Mouse (Mus musculus) midbrain, embryonic 12.5 days (tissue): ENCODE measurements around the gene Col8a2. TPM values are rescaled to one million over a fixed set of nuclear protein-coding genes. Genes with fewer than 3 reads are reported as not detected.

Experiments used
- ATAC-seq: fragments of 200-750 bp; cut with Nextera tagmentation; 2 replicates; pipeline ENCODE4 v1.8.0; 2017; ENCODE audit warnings: low read depth, moderate TSS enrichment, moderate library complexity; ENCODE audit not compliant: low FRiP score
- H3K27ac ChIP-seq: fragments of 300-500 bp; sonication (generic); replicated peaks from 2 replicates; pipeline ENCODE4 v1.5.1; 2016; ENCODE audit warnings: mild to moderate bottlenecking
- H3K27me3 ChIP-seq: fragments of 300-500 bp; sonication (generic); 2 replicates; pipeline ENCODE4 v1.6.1; 2016; ENCODE audit warnings: mild to moderate bottlenecking
- H3K36me3 ChIP-seq: fragments of 300-500 bp; sonication (generic); 2 replicates; pipeline ENCODE4 v1.6.1; 2016
- H3K4me1 ChIP-seq: fragments of 300-500 bp; sonication (generic); 2 replicates; pipeline ENCODE4 v1.6.1; 2016
- H3K4me2 ChIP-seq: fragments of 300-500 bp; sonication (generic); replicated peaks from 2 replicates; pipeline ENCODE4 v1.6.1; 2016; ENCODE audit warnings: mild to moderate bottlenecking, moderate library complexity
- H3K4me3 ChIP-seq: fragments of 300-500 bp; sonication (generic); 2 replicates; pipeline ENCODE4 v1.5.1; 2016; ENCODE audit warnings: mild to moderate bottlenecking
- H3K9ac ChIP-seq: fragments of 300-500 bp; sonication (generic); replicated peaks from 2 replicates; pipeline ENCODE4 v1.6.1; 2016; ENCODE audit warnings: mild to moderate bottlenecking, moderate library complexity
- H3K9me3 ChIP-seq: fragments of 300-500 bp; sonication (generic); 2 replicates; pipeline ENCODE4 v1.6.1; 2016; ENCODE audit warnings: mild to moderate bottlenecking
- WGBS: fragments of 180-500 bp; shearing (Covaris S2); methylation state at CpG from one replicate; pipeline ENCODE4 v1.1.7; 2016; 5-methylcytosine and 5-hydroxymethylcytosine counted together
- polyA plus RNA-seq: library from polyadenylated mRNA; unstranded; fragments of >200 nt; fragmentation: Nextera tagmentation; extraction: Ambion mirVana; gene quantifications from 2 replicates; pipeline ENCODE4 v1.2.1, GENCODE M21; 2016

The Col8a2 gene
- polyA plus RNA-seq, 1 experiment from 2014 or later, result 41.3 TPM

- peaks cover 71% of the 10 kb centered on the region for H3K27me3 ChIP-seq
- no peak overlapping the region for H3K4me2 ChIP-seq
- no peaks in the 10 kb centered on the region for H3K36me3 ChIP-seq
- 0 out of 2 replicates have a peak overlapping the region, but pooled peaks have one; percentile 7 for H3K4me3 ChIP-seq
- H3K9ac ChIP-seq, result no peak overlapping the region
- H3K9me3 ChIP-seq, result no peaks in the 10 kb centered on the region
- H3K27ac ChIP-seq, result no peak overlapping the region
- peaks cover 6% of the 10 kb centered on the region; the same call in 1 of the 2 replicates for H3K4me1 ChIP-seq
- WGBS, result 48% methylated on average over 17 of the region's 17 CpGs
- ATAC-seq, result no peak
These were observed 1.6 kb downstream of the Col8a2 start for GRCm38 (mm10) chr4:126288085-126288666.

- no peaks in the 10 kb centered on the region for H3K36me3 ChIP-seq
- H3K4me2 ChIP-seq, result no peak overlapping the region
- no peak overlapping the region for H3K9ac ChIP-seq
- no peaks in the 10 kb centered on the region for H3K9me3 ChIP-seq
- no peak overlapping the region for H3K27ac ChIP-seq
- ATAC-seq, result no peak
- H3K4me1 ChIP-seq, result peaks cover 6% of the 10 kb centered on the region; the same call in 1 of the 2 replicates
- H3K27me3 ChIP-seq, result peaks cover 64% of the 10 kb centered on the region
- H3K4me3 ChIP-seq, result no peak overlapping the region
- WGBS, result 84% methylated on average over 8 of the region's 8 CpGs
These were observed 3.7 kb downstream of the Col8a2 start for GRCm38 (mm10) chr4:126290314-126290713.

GRCm38 (mm10) chr4:126291196-126291595 lies 4.6 kb downstream of the Col8a2 start:
- ATAC-seq, result no peak
- Histone ChIP-seq H3K4me2 (no peak overlapping the region), H3K4me1 (peaks cover 7% of the 10 kb centered on the region), H3K36me3 (no peaks in the 10 kb centered on the region), H3K9me3 (no peaks in the 10 kb centered on the region), H3K9ac (no peak overlapping the region), H3K4me3 (no peak overlapping the region), H3K27ac (no peak overlapping the region), H3K27me3 (peaks cover 66% of the 10 kb centered on the region)
- 21% methylated on average over 13 of the region's 13 CpGs for WGBS

GRCm38 (mm10) chr4:126295152-126295551 lies 8.6 kb downstream of the Col8a2 start:
- no peak overlapping the region for H3K4me3 ChIP-seq
- H3K27ac ChIP-seq, result no peak overlapping the region
- peaks cover 13% of the 10 kb centered on the region for H3K4me1 ChIP-seq
- H3K4me2 ChIP-seq, result no peak overlapping the region
- peaks cover 66% of the 10 kb centered on the region for H3K27me3 ChIP-seq
- WGBS, result 74% methylated on average over 6 of the region's 6 CpGs
- no peaks in the 10 kb centered on the region for H3K9me3 ChIP-seq
- no peak for ATAC-seq
- H3K36me3 ChIP-seq, result no peaks in the 10 kb centered on the region
- H3K9ac ChIP-seq, result no peak overlapping the region

- H3K9ac ChIP-seq, result no peak overlapping the region
- H3K4me1 ChIP-seq, result peaks cover 15% of the 10 kb centered on the region
- no peaks in the 10 kb centered on the region for H3K36me3 ChIP-seq
- no peak for ATAC-seq
- H3K4me3 ChIP-seq, result no peak overlapping the region
- H3K27ac ChIP-seq, result no peak overlapping the region
- 45% methylated on average over 4 of the region's 4 CpGs for WGBS
- H3K27me3 ChIP-seq, result peaks cover 70% of the 10 kb centered on the region
- no peaks in the 10 kb centered on the region for H3K9me3 ChIP-seq
- H3K4me2 ChIP-seq, result peak overlapping the region; percentile 51; the same call in 1 of the 2 replicates
These were observed 9.3 kb downstream of the Col8a2 start for GRCm38 (mm10) chr4:126295937-126296336.

GRCm38 (mm10) chr4:126296617-126297101 lies 10.1 kb downstream of the Col8a2 start:
- H3K9ac ChIP-seq, result peak overlapping the region; percentile 28
- H3K9me3 ChIP-seq, result no peaks in the 10 kb centered on the region
- H3K27me3 ChIP-seq, result peaks cover 73% of the 10 kb centered on the region
- H3K4me2 ChIP-seq, result peak overlapping the region; percentile 51
- no peak for ATAC-seq
- H3K4me3 ChIP-seq, result peak overlapping the region; percentile 25
- H3K36me3 ChIP-seq, result no peaks in the 10 kb centered on the region
- H3K4me1 ChIP-seq, result peaks cover 21% of the 10 kb centered on the region
- H3K27ac ChIP-seq, result no peak overlapping the region
- under 1% methylated on average over 34 of the region's 34 CpGs for WGBS

DNA sequence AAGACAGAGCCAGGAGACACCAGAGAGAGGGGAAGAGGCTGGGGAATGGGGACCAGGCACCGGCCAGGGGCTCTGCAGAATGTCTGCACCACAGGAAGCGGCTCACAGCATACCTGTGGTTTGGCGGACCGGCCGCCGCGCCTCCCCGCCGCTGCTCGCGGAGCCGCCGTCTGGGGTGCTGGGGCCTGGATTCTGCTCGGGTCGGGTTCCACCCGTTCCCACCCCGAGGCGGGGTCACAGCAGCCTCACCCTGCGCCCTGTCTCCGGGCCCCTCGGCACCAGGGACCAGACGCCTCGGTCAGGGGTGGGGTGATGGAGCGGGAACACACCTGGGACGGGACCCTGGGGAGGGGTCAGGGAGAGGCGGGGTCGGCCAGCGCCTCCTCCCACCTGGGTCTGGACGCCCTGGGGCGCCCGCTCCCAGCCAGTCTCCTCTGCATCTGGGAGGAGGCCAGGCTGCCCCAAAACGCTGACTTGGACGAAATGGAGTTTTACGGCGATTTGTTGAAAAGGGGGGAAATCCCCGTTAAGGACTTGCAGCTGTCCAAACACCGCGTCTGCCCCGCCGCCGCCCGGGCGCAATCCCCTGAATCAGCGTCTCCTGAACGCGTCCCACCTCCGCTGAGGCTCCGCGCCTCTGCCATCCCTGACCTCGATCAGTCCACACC lies 14.5 kb downstream of the Col8a2 start:
- whole genome bisulfite sequencing, result under 1% methylated on average over 50 of the region's 50 CpGs
- no peak for ATAC-seq
- Histone ChIP-seq H3K9me3 (peaks cover 2% of the 10 kb centered on the region; the same call in 1 of the 2 replicates), H3K27me3 (peaks cover 81% of the 10 kb centered on the region), H3K9ac (0 out of 2 replicates have a peak overlapping the region, but pooled peaks have one; percentile 31), H3K27ac (no peak overlapping the region), H3K4me2 (peak overlapping the region; percentile 43), H3K36me3 (no peaks in the 10 kb centered on the region), H3K4me3 (peak overlapping the region; percentile 26), H3K4me1 (peaks cover 27% of the 10 kb centered on the region)

GRCm38 (mm10) chr4:126301584-126302309 lies 15.2 kb downstream of the Col8a2 start:
- Histone ChIP-seq H3K4me3 (peak overlapping the region; percentile 26), H3K9me3 (peaks cover 4% of the 10 kb centered on the region; the same call in 1 of the 2 replicates), H3K9ac (no peak overlapping the region), H3K27ac (no peak overlapping the region), H3K4me2 (peak overlapping the region; percentile 43), H3K27me3 (peaks cover 74% of the 10 kb centered on the region), H3K36me3 (no peaks in the 10 kb centered on the region), H3K4me1 (peaks cover 22% of the 10 kb centered on the region)
- 4% methylated on average over 27 of the region's 27 CpGs for WGBS
- ATAC-seq, result no peak

DNA sequence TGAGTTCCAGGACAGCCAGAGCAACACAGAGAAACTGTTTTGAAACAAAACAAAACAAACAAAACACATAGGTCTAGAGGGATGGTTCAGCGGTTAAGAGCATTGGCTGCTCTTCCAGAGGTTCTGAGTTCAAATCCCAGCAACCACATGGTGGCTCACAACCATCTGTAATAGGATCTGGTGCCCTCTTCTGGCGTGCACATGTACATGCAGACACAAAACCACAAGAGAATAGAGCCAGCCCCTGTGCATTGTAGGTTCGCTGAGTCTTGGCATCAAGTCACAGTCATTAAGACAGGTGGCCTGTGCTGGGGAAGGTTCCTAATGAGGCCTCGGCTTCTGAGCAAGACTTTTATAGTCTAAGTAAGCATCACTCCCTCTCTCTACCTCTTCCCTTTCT lies 17.3 kb downstream of the Col8a2 start:
- peaks cover 54% of the 10 kb centered on the region for H3K27me3 ChIP-seq
- peaks cover 4% of the 10 kb centered on the region; the same call in 1 of the 2 replicates for H3K9me3 ChIP-seq
- H3K9ac ChIP-seq, result no peak overlapping the region
- H3K4me3 ChIP-seq, result no peak overlapping the region
- H3K36me3 ChIP-seq, result no peaks in the 10 kb centered on the region
- no peak for ATAC-seq
- 71% methylated on average over 4 of the region's 4 CpGs for WGBS
- H3K27ac ChIP-seq, result no peak overlapping the region
- no peak overlapping the region for H3K4me2 ChIP-seq
- peaks cover 14% of the 10 kb centered on the region for H3K4me1 ChIP-seq

- no peak overlapping the region for H3K4me3 ChIP-seq
- peaks cover 20% of the 10 kb centered on the region for H3K4me1 ChIP-seq
- H3K9me3 ChIP-seq, result peaks cover 4% of the 10 kb centered on the region; the same call in 1 of the 2 replicates
- H3K27me3 ChIP-seq, result peaks cover 45% of the 10 kb centered on the region
- ATAC-seq, result no peak
- WGBS, result 85% methylated on average over 1 of the region's 1 CpGs
- no peak overlapping the region for H3K27ac ChIP-seq
- no peaks in the 10 kb centered on the region for H3K36me3 ChIP-seq
- no peak overlapping the region for H3K9ac ChIP-seq
- no peak overlapping the region for H3K4me2 ChIP-seq
These were observed 18.8 kb downstream of the Col8a2 start for GRCm38 (mm10) chr4:126305428-126305827.

DNA sequence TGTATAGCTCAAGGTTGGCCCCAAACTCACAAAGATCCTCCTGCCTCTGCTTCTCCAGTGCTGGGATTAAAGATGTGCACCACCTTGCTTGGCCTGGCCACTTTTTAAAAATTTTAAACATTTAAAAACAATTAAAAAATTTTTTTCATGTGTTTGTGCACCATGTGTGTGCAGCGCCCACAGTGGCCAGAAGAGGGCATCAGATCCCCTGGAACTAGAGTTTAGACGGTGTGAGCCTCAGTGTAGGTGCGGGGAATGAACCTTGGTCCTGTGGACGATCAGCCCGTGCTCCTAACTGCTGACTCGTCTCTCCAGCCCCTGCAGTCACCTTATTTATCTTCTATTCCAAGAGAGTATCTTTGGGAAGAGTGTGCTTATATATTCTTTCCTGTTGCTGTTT lies 19.5 kb downstream of the Col8a2 start:
- no peak for ATAC-seq
- Histone ChIP-seq H3K4me3 (no peak overlapping the region), H3K36me3 (no peaks in the 10 kb centered on the region), H3K4me2 (no peak overlapping the region), H3K27me3 (peaks cover 39% of the 10 kb centered on the region), H3K27ac (no peak overlapping the region), H3K9ac (no peak overlapping the region), H3K4me1 (peaks cover 16% of the 10 kb centered on the region), H3K9me3 (peaks cover 4% of the 10 kb centered on the region; the same call in 1 of the 2 replicates)
- 91% methylated on average over 6 of the region's 6 CpGs for WGBS

DNA sequence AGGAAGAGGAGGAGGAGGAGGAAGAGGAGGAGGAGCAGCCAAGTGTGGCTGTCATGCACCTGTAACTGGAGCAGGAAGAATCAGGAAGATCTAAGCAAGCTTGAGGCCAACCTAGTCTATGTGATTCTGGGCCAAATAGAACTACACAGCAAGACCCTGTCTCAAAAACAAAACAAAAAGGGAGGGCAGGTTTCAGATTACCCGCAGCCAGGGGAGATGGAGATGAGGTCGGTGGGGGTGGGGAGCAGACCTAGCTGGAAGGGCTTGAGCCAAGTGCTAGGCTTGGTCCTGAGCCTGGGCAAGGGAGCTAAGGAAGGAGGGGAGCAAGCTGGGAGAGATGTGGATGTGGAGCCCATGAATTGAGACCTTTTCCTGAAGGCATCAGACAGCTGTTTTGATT lies 20.2 kb downstream of the Col8a2 start:
- H3K9ac ChIP-seq, result no peak overlapping the region
- no peak overlapping the region for H3K27ac ChIP-seq
- no peak overlapping the region for H3K4me2 ChIP-seq
- H3K4me3 ChIP-seq, result no peak overlapping the region
- peaks cover 4% of the 10 kb centered on the region; the same call in 1 of the 2 replicates for H3K9me3 ChIP-seq
- H3K36me3 ChIP-seq, result no peaks in the 10 kb centered on the region
- no peak for ATAC-seq
- peaks cover 10% of the 10 kb centered on the region; the same call in 1 of the 2 replicates for H3K4me1 ChIP-seq
- WGBS, result 13% methylated on average over 2 of the region's 2 CpGs
- H3K27me3 ChIP-seq, result peaks cover 31% of the 10 kb centered on the region
